8 mouse cellular contexts compared by ENCODE assay signal in the genomic region with DNA sequence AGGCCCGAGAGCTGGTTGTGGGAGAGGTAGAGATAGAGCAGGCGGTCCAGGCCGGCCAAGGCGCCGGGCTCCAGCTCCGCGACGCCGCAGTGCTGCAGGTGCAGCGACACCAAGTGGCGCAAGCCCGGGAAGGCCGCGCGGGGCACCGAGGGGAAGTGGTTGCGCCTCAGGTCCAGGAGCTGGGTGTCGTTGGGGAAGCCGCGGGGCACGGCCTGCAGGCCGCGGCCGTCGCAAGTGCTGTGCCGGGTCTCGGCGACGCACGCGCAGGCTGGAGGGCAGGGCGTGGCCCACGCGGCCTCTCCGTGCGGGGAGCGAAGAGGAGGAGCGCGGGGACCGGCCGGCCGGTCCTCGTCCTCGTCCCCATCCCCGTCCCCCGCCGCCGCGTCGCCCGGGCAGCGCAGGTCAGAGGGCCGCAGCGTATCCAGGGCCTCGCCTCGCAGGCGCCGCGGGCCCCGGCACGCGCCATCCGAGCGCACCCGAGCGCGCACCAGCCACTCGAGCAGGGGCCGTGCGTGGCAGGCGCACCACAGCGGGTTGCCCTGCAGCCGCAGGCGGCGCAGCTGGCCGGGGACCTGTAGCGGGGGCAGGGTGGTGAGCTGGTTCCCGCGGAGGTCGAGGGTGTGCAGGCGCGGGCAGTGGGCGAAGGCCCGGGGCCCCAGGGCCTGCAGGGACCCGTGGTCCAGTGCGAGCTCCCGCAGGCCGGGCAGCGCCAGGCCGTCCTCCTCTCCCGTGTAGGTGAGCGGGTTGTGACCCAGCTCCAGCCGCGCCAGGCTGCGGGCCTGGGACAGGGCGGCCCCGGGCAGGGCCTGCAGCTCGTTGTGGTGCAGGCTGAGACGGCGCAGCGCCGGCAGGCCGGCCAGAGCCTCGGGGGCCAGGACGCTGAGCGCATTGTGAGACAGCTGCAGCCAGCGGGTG. TPM values are rescaled to one million over a fixed set of nuclear protein-coding genes. Genes with fewer than 3 reads are reported as not detected.
A peak's percentile ranks its signal among the peaks of the same experiment; 100 is the strongest.
DNase-seq lines count a peak whose midpoint lies in the region; ATAC-seq lines count a peak whose summit lies in the region.

No protein-coding gene starts in this region.

- H3K36me3 ChIP-seq in intestine, embryonic 14.5 days (ENCODE audit: control insufficient read depth, insufficient read depth, low read length): no peaks in the 10 kb centered on the region
- H3K36me3 ChIP-seq in midbrain, embryonic 11.5 days (ENCODE audit: control insufficient read depth, insufficient read depth, low read length): no peaks in the 10 kb centered on the region

- H3K27ac ChIP-seq in intestine, embryonic 14.5 days (ENCODE audit: low read depth): no peak overlapping the region
- no peak overlapping the region for H3K27ac ChIP-seq in midbrain, embryonic 11.5 days (ENCODE audit: low read depth, low read length)

- H3K4me2 ChIP-seq in intestine, embryonic 14.5 days (ENCODE audit: low read length): peak overlapping the region; percentile 75
- peak overlapping the region; percentile 98 for H3K4me2 ChIP-seq in midbrain, embryonic 11.5 days

- WGBS in intestine, embryonic 14.5 days: under 1% methylated on average over 86 of the region's 107 CpGs
- WGBS in midbrain, embryonic 11.5 days: under 1% methylated on average over 94 of the region's 107 CpGs

- peak; percentile 84 to 85 for DNase-seq in adrenal gland, adult 18-20 months (ENCODE audit: low spot score in 2 of 2)
- peak; percentile 90 for DNase-seq in embryo, embryonic 10 days (ENCODE audit: low spot score)
- DNase-seq in gastrocnemius, postnatal 25 days: peak; percentile 82
- peak; percentile 91 for DNase-seq in intestine, embryonic 14.5 days (ENCODE audit: low spot score)
- DNase-seq in left cerebral cortex, postnatal 36 days (ENCODE audit: low spot score in 2 of 2): peak; percentile 73 to 81
- peak; percentile 98 for DNase-seq in midbrain, embryonic 11.5 days (ENCODE audit: low spot score, missing footprints)
- DNase-seq in right cerebral cortex, postnatal 4 days: peak; percentile 79
- peak; percentile 85 for DNase-seq in yolk sac, embryonic 10.5 days (ENCODE audit: low spot score)

- H3K4me3 ChIP-seq in intestine, embryonic 14.5 days (ENCODE audit: low read depth, low read length): peak overlapping the region; percentile 52
- peak overlapping the region; percentile 51 for H3K4me3 ChIP-seq in midbrain, embryonic 11.5 days (ENCODE audit: low read depth, low read length)

- intact Hi-C loops in left cerebral cortex, postnatal 36 days (cut with DNase I): no loop called here

- no peaks in the 10 kb centered on the region for H3K9me3 ChIP-seq in intestine, embryonic 14.5 days (ENCODE audit: control insufficient read depth, low read length)
- no peaks in the 10 kb centered on the region for H3K9me3 ChIP-seq in midbrain, embryonic 11.5 days (ENCODE audit: control insufficient read depth, low read length)

- H3K9ac ChIP-seq in intestine, embryonic 14.5 days (ENCODE audit: low read length): peak overlapping the region; percentile 55
- peak overlapping the region; percentile 78 for H3K9ac ChIP-seq in midbrain, embryonic 11.5 days (ENCODE audit: low read length)

- peaks cover 38% of the 10 kb centered on the region for H3K27me3 ChIP-seq in intestine, embryonic 14.5 days (replicated peaks; ENCODE audit: control insufficient read depth, insufficient read depth, low read length)
- H3K27me3 ChIP-seq in midbrain, embryonic 11.5 days (ENCODE audit: control insufficient read depth, insufficient read depth, low read length): peaks cover 35% of the 10 kb centered on the region

- H3K4me1 ChIP-seq in intestine, embryonic 14.5 days (replicated peaks; ENCODE audit: control insufficient read depth, insufficient read depth, low read length): 0 out of 2 replicates have a peak, but pooled peaks cover 5% of the 10 kb centered on the region
- peaks cover 11% of the 10 kb centered on the region for H3K4me1 ChIP-seq in midbrain, embryonic 11.5 days (ENCODE audit: control insufficient read depth, insufficient read depth, low read length)

- peak; percentile 76 for ATAC-seq in intestine, embryonic 14.5 days (replicated peaks; ENCODE audit: low FRiP score, low TSS enrichment, low read depth)
- peak; percentile 82 for ATAC-seq in midbrain, embryonic 11.5 days (ENCODE audit: low FRiP score)

RNA-seq across cellular contexts. Expression of gene Chadl, which starts 2.9 kb away (rescaled TPM):
- 1 to 10 TPM; 1.8 to 3.0 TPM for total RNA-seq in adrenal gland, adult 18-20 months (2021)
- 1 to 10 TPM in 1 of 2 experiments, under 1 TPM in 1; 0.70 to 1.2 TPM for total RNA-seq in gastrocnemius, postnatal 25 days (2021)
- polyA plus RNA-seq in intestine, embryonic 14.5 days (2014; fragmentation: Nextera tagmentation; extraction: Ambion mirVana): 4.7 and 5.1 TPM in 2 replicates
- 10 to 100 TPM; 17.3 to 20.8 TPM for total RNA-seq in left cerebral cortex, postnatal 36 days (2021)
- polyA plus RNA-seq in midbrain, embryonic 11.5 days (2014; fragmentation: Nextera tagmentation; extraction: Ambion mirVana): 2.5 and 2.8 TPM in 2 replicates

RNA-seq across cellular contexts. Expression of gene L3mbtl2, which starts 30.5 kb away (rescaled TPM):
- 10 to 100 TPM; 18.2 to 18.5 TPM for total RNA-seq in adrenal gland, adult 18-20 months (2021)
- total RNA-seq in gastrocnemius, postnatal 25 days (2021): 1 to 10 TPM; 5.7 to 7.0 TPM
- 23.4 and 24.5 TPM in 2 replicates for polyA plus RNA-seq in intestine, embryonic 14.5 days (2014; fragmentation: Nextera tagmentation; extraction: Ambion mirVana)
- total RNA-seq in left cerebral cortex, postnatal 36 days (2021): 10 to 100 TPM; 35.4 to 36.4 TPM
- 27.8 and 30.5 TPM in 2 replicates for polyA plus RNA-seq in midbrain, embryonic 11.5 days (2014; fragmentation: Nextera tagmentation; extraction: Ambion mirVana)

RNA-seq across cellular contexts. Expression of gene Zc3h7b, which starts 50.6 kb away (rescaled TPM):
- total RNA-seq in adrenal gland, adult 18-20 months (2021): 10 to 100 TPM; 68.9 to 69.9 TPM
- total RNA-seq in gastrocnemius, postnatal 25 days (2021): 10 to 100 TPM; 29.1 to 29.5 TPM
- polyA plus RNA-seq in intestine, embryonic 14.5 days (2014; fragmentation: Nextera tagmentation; extraction: Ambion mirVana): 30.9 and 31.2 TPM in 2 replicates
- 100 to 1,000 TPM; 177 to 182 TPM for total RNA-seq in left cerebral cortex, postnatal 36 days (2021)
- 34.3 and 35.0 TPM in 2 replicates for polyA plus RNA-seq in midbrain, embryonic 11.5 days (2014; fragmentation: Nextera tagmentation; extraction: Ambion mirVana)

RNA-seq across cellular contexts. Expression of gene Rangap1, which starts 51.1 kb away (rescaled TPM):
- total RNA-seq in adrenal gland, adult 18-20 months (2021): 10 to 100 TPM; 69.7 to 70.0 TPM
- total RNA-seq in gastrocnemius, postnatal 25 days (2021): 10 to 100 TPM; 18.7 to 23.1 TPM
- polyA plus RNA-seq in intestine, embryonic 14.5 days (2014; fragmentation: Nextera tagmentation; extraction: Ambion mirVana): 106 and 113 TPM in 2 replicates
- total RNA-seq in left cerebral cortex, postnatal 36 days (2021): 100 to 1,000 TPM; 206 to 228 TPM
- polyA plus RNA-seq in midbrain, embryonic 11.5 days (2014; fragmentation: Nextera tagmentation; extraction: Ambion mirVana): 152 and 156 TPM in 2 replicates

Comparison
In these comparisons a context has a peak if more than half of its experiments do, and no peak if none do; other contexts are left out.
1. RNA of gene Chadl, which starts 2.9 kb away (total RNA-seq): 17.3 to 20.8 TPM in left cerebral cortex, postnatal 36 days; 1.8 to 3.0 TPM in adrenal gland, adult 18-20 months and 0.70 to 1.2 TPM in gastrocnemius, postnatal 25 days; every median in the first group is over 4 times any median in the second.
2. Peak in every context shown above with its lines, with median percentiles within 50 percentile points of each other: DNase-seq.